Mouse (Mus musculus) forebrain, postnatal 0 days (tissue): ENCODE measurements at regions not wholly inside any gene's neighbourhood (a gene's known extent, or its start where the extent isn't known, plus 50 kb on each side); places are given as distances from the start of the nearest gene placed in this dataset.

Experiments
- ATAC-seq: fragments of 200-750 bp; cut with Nextera tagmentation; 2 replicates; pipeline ENCODE4 v1.8.0; 2017; ENCODE audit warnings: mild to moderate bottlenecking, moderate library complexity
- DNase-seq: peaks from one replicate; pipeline ENCODE4 v3.0.0-alpha.2; 2015
- H3K27ac ChIP-seq: fragments of 300-500 bp; sonication (generic); 2 replicates; pipeline ENCODE4 v1.5.1; 2014; ENCODE audit warnings: low read depth, mild to moderate bottlenecking, antibody characterized with exemption, low read length, moderate library complexity, mixed read lengths
- H3K27me3 ChIP-seq: fragments of 300-500 bp; sonication (generic); 2 replicates; pipeline ENCODE4 v1.6.1; 2014; ENCODE audit warnings: mild to moderate bottlenecking, low read length, mixed read lengths; ENCODE audit not compliant: insufficient read depth
- H3K36me3 ChIP-seq: fragments of 300-500 bp; sonication (generic); 2 replicates; pipeline ENCODE4 v1.6.1; 2014; ENCODE audit warnings: mild to moderate bottlenecking, moderate library complexity; ENCODE audit not compliant: insufficient read depth
- H3K4me1 ChIP-seq: fragments of 300-500 bp; sonication (generic); 2 replicates; pipeline ENCODE4 v1.6.1; 2014; ENCODE audit warnings: antibody characterized with exemption; ENCODE audit not compliant: insufficient read depth
- H3K4me2 ChIP-seq: fragments of 300-500 bp; sonication (generic); 2 replicates; pipeline ENCODE4 v1.6.1; 2014; ENCODE audit warnings: low read depth, mild to moderate bottlenecking, moderate library complexity
- H3K4me3 ChIP-seq: fragments of 300-500 bp; sonication (generic); 2 replicates; pipeline ENCODE4 v1.5.1; 2014; ENCODE audit warnings: low read depth, low read length, mixed read lengths
- H3K9ac ChIP-seq: fragments of 300-500 bp; sonication (generic); 2 replicates; pipeline ENCODE4 v1.6.1; 2014; ENCODE audit warnings: mild to moderate bottlenecking
- H3K9me3 ChIP-seq: fragments of 300-500 bp; sonication (generic); 2 replicates; pipeline ENCODE4 v1.6.1; 2016; ENCODE audit warnings: low read length
- CTCF ChIP-seq: sonication (generic); IDR thresholded peaks from 2 replicates; pipeline ENCODE4 v1.5.1; 2016; ENCODE audit warnings: antibody characterized with exemption, control low read depth, low read depth
- WGBS: fragments of 180-500 bp; shearing (Covaris S2); extraction: QIAGEN DNeasy Blood & Tissue Kit; methylation state at CpG from one replicate; pipeline ENCODE4 v1.1.7; 2014; 5-methylcytosine and 5-hydroxymethylcytosine counted together

- no peak overlapping the region for H3K4me2 ChIP-seq
- no peak overlapping the region for H3K27ac ChIP-seq
- no peaks in the 10 kb centered on the region for H3K36me3 ChIP-seq
- no peak overlapping the region for H3K9ac ChIP-seq
- TF ChIP-seq CTCF = no peak
- ATAC-seq (no peak), DNase-seq (no peak)
- H3K4me3 ChIP-seq = no peak overlapping the region
- H3K4me1 ChIP-seq = no peaks in the 10 kb centered on the region
- WGBS = 88% methylated on average over 1 of the region's 1 CpGs
- no peaks in the 10 kb centered on the region for H3K9me3 ChIP-seq
- H3K27me3 ChIP-seq = no peaks in the 10 kb centered on the region
These were observed 149.3 kb downstream of the Adgra3 start for GRCm38 (mm10) chr5:49909483-49909882.

GRCm38 (mm10) chr5:49896106-49896505 is 162.7 kb downstream of the Adgra3 start:
- no peak for DNase-seq
- WGBS = 84% methylated on average over 5 of the region's 5 CpGs
- no peak for ATAC-seq

DNA sequence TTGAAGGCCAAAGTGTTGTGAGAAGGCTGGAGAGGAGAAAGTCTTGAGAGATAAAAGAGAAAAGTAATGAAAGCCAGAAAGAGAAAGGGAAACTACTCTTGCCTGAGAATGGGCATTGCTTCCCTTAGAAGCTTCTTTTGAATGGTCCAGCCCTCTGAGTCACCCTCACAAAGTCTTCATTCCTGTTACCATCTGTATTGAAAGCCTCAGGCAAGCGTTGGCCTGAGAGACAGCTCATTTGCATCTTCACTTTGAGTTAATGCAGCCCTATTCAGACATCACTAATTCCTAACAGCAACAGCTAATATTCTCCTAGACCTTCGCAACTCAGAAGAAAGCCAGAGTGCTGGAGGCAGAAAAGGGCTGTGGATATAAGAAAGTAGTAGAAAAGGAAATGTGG is 178.4 kb downstream of the Adgra3 start:
- H3K9ac ChIP-seq = no peak overlapping the region
- no peak for TF ChIP-seq CTCF
- H3K4me3 ChIP-seq = no peak overlapping the region
- 16% methylated on average over 2 of the region's 2 CpGs for WGBS
- no peak overlapping the region for H3K4me2 ChIP-seq
- no peaks in the 10 kb centered on the region for H3K27me3 ChIP-seq
- H3K27ac ChIP-seq = no peak overlapping the region
- H3K36me3 ChIP-seq = no peaks in the 10 kb centered on the region
- ATAC-seq (no peak), DNase-seq (no peak)
- H3K4me1 ChIP-seq = no peaks in the 10 kb centered on the region
- no peaks in the 10 kb centered on the region for H3K9me3 ChIP-seq

More at GRCm38 (mm10) chr5:49896106-49896505, 162.7 kb downstream of the Adgra3 start:
- H3K4me1 ChIP-seq = no peaks in the 10 kb centered on the region
- H3K9ac ChIP-seq = no peak overlapping the region
- no peaks in the 10 kb centered on the region for H3K36me3 ChIP-seq
- no peak overlapping the region for H3K4me3 ChIP-seq
- H3K9me3 ChIP-seq = no peaks in the 10 kb centered on the region
- no peak for TF ChIP-seq CTCF
- H3K4me2 ChIP-seq = no peak overlapping the region
- H3K27ac ChIP-seq = no peak overlapping the region
- no peaks in the 10 kb centered on the region for H3K27me3 ChIP-seq

- DNase-seq (no peak), ATAC-seq (no peak)
- Histone ChIP-seq H3K9me3 (no peaks in the 10 kb centered on the region), H3K4me2 (no peak overlapping the region), H3K27ac (no peak overlapping the region), H3K4me3 (no peak overlapping the region), H3K4me1 (no peaks in the 10 kb centered on the region), H3K36me3 (no peaks in the 10 kb centered on the region), H3K27me3 (no peaks in the 10 kb centered on the region), H3K9ac (no peak overlapping the region)
- WGBS = 10% methylated on average over 1 of the region's 1 CpGs
- TF ChIP-seq CTCF = no peak
These were observed 182.6 kb downstream of the Adgra3 start for GRCm38 (mm10) chr5:49876240-49876639.

- Histone ChIP-seq H3K27me3 (no peaks in the 10 kb centered on the region), H3K9ac (no peak overlapping the region), H3K4me3 (no peak overlapping the region), H3K4me2 (no peak overlapping the region), H3K36me3 (no peaks in the 10 kb centered on the region), H3K9me3 (no peaks in the 10 kb centered on the region), H3K27ac (no peak overlapping the region), H3K4me1 (no peaks in the 10 kb centered on the region)
- ATAC-seq (no peak), DNase-seq (no peak)
- WGBS = 53% methylated on average over 1 of the region's 1 CpGs
- peak; percentile 27 for TF ChIP-seq CTCF
These were observed 201.6 kb downstream of the Adgra3 start for GRCm38 (mm10) chr5:49857202-49857601.

DNA sequence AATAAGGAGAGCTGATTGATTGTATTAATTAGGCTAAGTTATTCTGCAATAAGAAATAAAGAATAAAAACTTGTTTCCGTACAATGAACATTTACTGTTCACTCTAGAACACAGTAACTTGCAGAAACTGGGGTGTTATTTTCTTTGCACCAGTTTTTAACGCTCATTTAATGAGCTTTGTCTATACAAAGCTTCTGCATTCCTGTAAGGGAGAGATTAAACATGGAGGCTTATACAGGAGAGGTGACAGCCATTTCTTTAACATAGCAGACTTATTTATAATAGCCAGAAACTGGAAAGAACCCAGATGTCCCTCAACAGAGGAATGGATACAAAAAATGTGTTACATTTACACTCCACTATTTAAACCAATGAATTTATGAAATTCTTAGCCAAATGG is 202.8 kb downstream of the Adgra3 start:
- Histone ChIP-seq H3K27ac (no peak overlapping the region), H3K27me3 (no peaks in the 10 kb centered on the region), H3K4me3 (no peak overlapping the region), H3K36me3 (no peaks in the 10 kb centered on the region), H3K4me2 (no peak overlapping the region), H3K4me1 (no peaks in the 10 kb centered on the region), H3K9me3 (no peaks in the 10 kb centered on the region), H3K9ac (no peak overlapping the region)
- 83% methylated on average over 2 of the region's 2 CpGs for WGBS
- ATAC-seq (no peak), DNase-seq (no peak)
- no peak for TF ChIP-seq CTCF

- DNase-seq = no peak
- no peak overlapping the region for H3K27ac ChIP-seq
- H3K9ac ChIP-seq = no peak overlapping the region
- no peak overlapping the region for H3K4me2 ChIP-seq
- no peaks in the 10 kb centered on the region for H3K36me3 ChIP-seq
- TF ChIP-seq CTCF = no peak
- H3K27me3 ChIP-seq = no peaks in the 10 kb centered on the region
- ATAC-seq = no peak
- H3K9me3 ChIP-seq = no peaks in the 10 kb centered on the region
- WGBS = 36% methylated on average over 5 of the region's 5 CpGs
- H3K4me3 ChIP-seq = no peak overlapping the region
- H3K4me1 ChIP-seq = no peaks in the 10 kb centered on the region
These were observed 210.1 kb downstream of the Adgra3 start for GRCm38 (mm10) chr5:49848680-49849079.

GRCm38 (mm10) chr5:49848174-49848573 is 210.6 kb downstream of the Adgra3 start:
- no peak for ATAC-seq
- DNase-seq = no peak
- no peak for TF ChIP-seq CTCF

More at GRCm38 (mm10) chr5:49848174-49848573, 210.6 kb downstream of the Adgra3 start:
- no peak overlapping the region for H3K9ac ChIP-seq
- H3K27me3 ChIP-seq = no peaks in the 10 kb centered on the region
- no peak overlapping the region for H3K4me2 ChIP-seq
- H3K4me1 ChIP-seq = no peaks in the 10 kb centered on the region
- H3K9me3 ChIP-seq = no peaks in the 10 kb centered on the region
- H3K4me3 ChIP-seq = no peak overlapping the region
- H3K27ac ChIP-seq = no peak overlapping the region
- H3K36me3 ChIP-seq = no peaks in the 10 kb centered on the region
